Mouse (Mus musculus): ENCODE data around the gene Gp1ba.

DNA sequence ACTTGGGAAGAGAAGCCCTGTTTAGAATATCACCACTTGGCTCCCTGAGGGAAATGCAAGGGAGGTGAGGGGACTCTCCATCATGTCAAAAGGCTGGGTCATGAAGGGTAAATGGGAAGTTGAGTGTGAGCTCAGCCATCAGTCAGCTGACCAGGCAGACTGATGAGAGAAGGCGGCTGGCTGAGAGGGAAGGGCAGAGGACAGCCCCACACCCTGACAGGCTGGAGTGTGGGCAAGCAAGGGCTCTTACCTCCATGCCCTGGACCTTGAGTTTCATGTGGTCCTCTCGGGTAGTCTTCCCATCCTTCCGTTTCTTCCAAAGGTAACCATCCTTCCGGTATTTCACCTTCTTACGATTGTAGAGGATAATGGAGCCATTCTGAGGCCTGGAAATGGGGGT, 44.7 kb downstream of the Gp1ba start:
- TF ChIP-seq GATA1 (IDR thresholded peaks at IDR 0.05; ENCODE audit: borderline replicate concordance, low read length) (no peak), CTCF (IDR thresholded peaks at IDR 0.05; ENCODE audit: low read depth, low read length) (no peak)

All from G1E (cell line).